Mouse (Mus musculus) heart, adult 2 months (tissue): ENCODE data around the gene Synrg. TPM values are rescaled to one million over a fixed set of nuclear protein-coding genes. Genes with fewer than 3 reads are reported as not detected.
A peak's percentile ranks its signal among the peaks of the same experiment; 100 is the strongest.

ENCODE experiments used
- DNase-seq, 2 experiments: peaks; one replicate each; pipeline ENCODE4 v3.0.0; 2021
- H3K27ac ChIP-seq: fragments of 200-600 bp; 2 replicates; pipeline ENCODE4 v1.8.1; 2022
- H3K27me3 ChIP-seq: fragments of 200-500 bp; 2 replicates; pipeline ENCODE4 v1.6.1; 2012; ENCODE audit warnings: mild to moderate bottlenecking, low read length, inconsistent platforms, mixed read lengths; ENCODE audit not compliant: control insufficient read depth, insufficient read depth
- H3K36me3 ChIP-seq: fragments of 200-500 bp; 2 replicates; pipeline ENCODE4 v1.6.1; 2012; ENCODE audit warnings: low read length, inconsistent platforms; ENCODE audit not compliant: control insufficient read depth, insufficient read depth
- H3K4me1 ChIP-seq: fragments of 200-500 bp; 2 replicates; pipeline ENCODE4 v1.6.1; 2011; ENCODE audit warnings: low read length; ENCODE audit not compliant: control insufficient read depth, insufficient read depth
- H3K4me3 ChIP-seq: fragments of 200-600 bp; 2 replicates; pipeline ENCODE4 v1.8.1; 2022
- H3K79me2 ChIP-seq: fragments of 200-500 bp; replicated peaks from 2 replicates; pipeline ENCODE4 v1.6.1; 2012; ENCODE audit warnings: mild to moderate bottlenecking, inconsistent platforms, low read length, moderate library complexity, mixed read lengths; ENCODE audit not compliant: control insufficient read depth, insufficient read depth
- H3K9ac ChIP-seq: fragments of 200-500 bp; 2 replicates; pipeline ENCODE4 v1.6.1; 2012; ENCODE audit warnings: low read depth, mild to moderate bottlenecking, control low read depth, inconsistent platforms, low read length, mixed read lengths
- CTCF ChIP-seq: fragments of 200-600 bp; IDR thresholded peaks from 2 replicates; pipeline ENCODE4 v1.8.1; 2022; ENCODE audit warnings: antibody characterized with exemption, mild to moderate bottlenecking, moderate library complexity
- EP300 ChIP-seq: fragments of 200-500 bp; IDR thresholded peaks from 2 replicates; pipeline ENCODE4 v1.6.1; 2011; ENCODE audit warnings: low read depth, low read length, control low read depth; ENCODE audit not compliant: insufficient read depth
- POLR2A ChIP-seq: fragments of 200-500 bp; IDR thresholded peaks from 2 replicates; pipeline ENCODE4 v1.6.1; 2011; ENCODE audit warnings: mild to moderate bottlenecking, low read depth, low read length, control low read depth; ENCODE audit not compliant: insufficient read depth
- WGBS: fragments of 180-500 bp; shearing (Covaris S2); methylation state at CpG from one replicate; pipeline ENCODE4 v1.1.7; 2018; 5-methylcytosine and 5-hydroxymethylcytosine counted together
- intact Hi-C: fragments of 180-260 bp; cut with DNase I; formaldehyde crosslinking; loops from one replicate; pipeline ENCODE4 v1.15.1; 2025
- polyA plus RNA-seq: library from polyadenylated mRNA; depleted of rRNA; stranded (reverse); fragments of >200 nt; gene quantifications from 2 replicates; pipeline ENCODE4 v1.2.3, GENCODE M21; 2012
- total RNA-seq, 2 experiments: library from RNA; stranded (reverse); gene quantifications; 2 replicates each; pipeline ENCODE4 v1.2.3; 2021

The Synrg gene
- total and polyA plus RNA-seq, 3 experiments, result 12.2 to 28.1 (median 23.7) TPM

DNA sequence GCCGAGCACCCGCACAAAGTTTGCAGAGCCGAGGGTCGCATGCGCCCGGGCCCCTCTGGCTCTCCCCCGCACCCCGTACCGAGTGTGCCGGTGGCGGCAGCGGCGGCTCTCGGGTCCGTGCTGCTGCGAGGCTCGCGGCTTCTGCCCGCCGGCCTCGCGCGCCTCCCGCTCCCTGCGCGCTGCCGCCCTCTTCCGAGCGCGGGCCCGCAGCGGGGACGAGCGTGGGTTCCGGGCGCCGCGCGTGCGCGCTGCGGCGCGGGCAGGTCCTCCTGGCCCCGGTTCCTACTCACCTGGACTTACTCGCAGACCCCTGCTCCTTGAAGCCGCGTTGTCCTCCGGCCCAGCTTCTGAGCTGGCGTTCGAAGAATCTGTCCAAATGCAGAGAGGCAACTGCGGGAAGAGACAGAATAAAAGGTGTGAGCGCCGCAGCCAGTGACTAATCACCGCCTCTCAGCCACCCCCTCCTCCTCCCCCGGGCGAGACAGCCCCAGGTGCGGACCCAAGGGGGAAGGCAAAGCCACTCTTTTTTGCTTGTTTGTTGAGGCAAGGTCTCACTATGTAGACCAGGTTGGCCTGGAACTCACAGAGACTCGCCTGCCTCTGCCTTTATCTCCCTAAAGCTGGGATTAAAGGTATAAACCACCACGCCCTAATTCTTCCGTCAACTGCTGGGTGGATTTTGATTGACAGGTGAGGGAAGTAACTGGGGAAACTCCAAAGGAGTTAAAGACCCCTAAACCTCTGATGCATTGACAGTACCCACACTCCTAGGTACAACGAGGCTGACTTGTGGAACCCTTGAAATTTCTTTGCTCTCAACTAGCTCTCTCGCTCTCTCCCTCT is 104.2 kb downstream of the Synrg start:
- H3K27me3 ChIP-seq, result peaks cover 2% of the 10 kb centered on the region; the same call in 1 of the 2 replicates
- 3% methylated on average over 62 of the region's 63 CpGs for WGBS
- peaks cover 4% of the 10 kb centered on the region for H3K4me1 ChIP-seq
- H3K9ac ChIP-seq, result peak overlapping the region; percentile 68
- TF ChIP-seq POLR2A (no peak), CTCF (no peak), EP300 (no peak)
- peak overlapping the region; percentile 12; the same call in 1 of the 2 replicates for H3K27ac ChIP-seq
- intact Hi-C loops, result loop anchor here (5.0 kb wide), 1 partner anchor 59 kb away; the partner anchor contains the start of genes Acaca and Tada2a
- H3K79me2 ChIP-seq, result no peaks in the 10 kb centered on the region
- DNase-seq, result peak; percentile 75 to 78
- peak overlapping the region; percentile 59 for H3K4me3 ChIP-seq
- H3K36me3 ChIP-seq, result no peaks in the 10 kb centered on the region

DNA sequence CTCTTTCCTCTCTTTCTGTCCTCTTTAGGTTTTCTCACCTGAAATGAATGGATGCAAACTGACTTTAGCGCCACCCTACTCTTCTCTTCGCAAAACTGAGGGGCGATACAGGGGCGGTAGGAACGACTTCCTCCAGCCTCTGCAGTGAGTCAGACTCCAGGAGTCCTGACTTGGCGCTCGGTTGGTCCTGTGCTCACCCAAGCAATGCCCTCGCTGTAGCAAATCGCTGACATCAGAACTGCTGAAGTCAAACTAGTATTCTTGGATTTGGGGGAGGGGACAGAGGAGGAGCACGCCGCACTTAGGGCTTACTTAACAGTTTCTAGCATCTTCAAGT is 104.8 kb downstream of the Synrg start, which contains the start of gene Dusp14:
Gene Dusp14 (minus strand): TSS at position 228 of the 337 bp plus-strand sequence.
- peak within 1 kb of the TSS; percentile 12; the same call in 1 of the 2 replicates for H3K27ac ChIP-seq
- peaks cover 2% of the 10 kb centered on the region; the same call in 1 of the 2 replicates for H3K27me3 ChIP-seq
- H3K4me3 ChIP-seq, result peak within 1 kb of the TSS; percentile 59
- 22% methylated on average over 11 of the region's 11 CpGs for WGBS
- H3K79me2 ChIP-seq, result no peaks in the 10 kb centered on the region
- peaks cover 5% of the 10 kb centered on the region for H3K4me1 ChIP-seq
- intact Hi-C loops, result loop anchor here (5.0 kb wide), 1 partner anchor 58 kb away; the partner anchor contains the start of genes Acaca and Tada2a
- no peak for DNase-seq
- TF ChIP-seq EP300 (no peak), CTCF (no peak), POLR2A (no peak)
- H3K36me3 ChIP-seq, result no peaks in the 10 kb centered on the region
- peak within 1 kb of the TSS; percentile 68 for H3K9ac ChIP-seq

DNA sequence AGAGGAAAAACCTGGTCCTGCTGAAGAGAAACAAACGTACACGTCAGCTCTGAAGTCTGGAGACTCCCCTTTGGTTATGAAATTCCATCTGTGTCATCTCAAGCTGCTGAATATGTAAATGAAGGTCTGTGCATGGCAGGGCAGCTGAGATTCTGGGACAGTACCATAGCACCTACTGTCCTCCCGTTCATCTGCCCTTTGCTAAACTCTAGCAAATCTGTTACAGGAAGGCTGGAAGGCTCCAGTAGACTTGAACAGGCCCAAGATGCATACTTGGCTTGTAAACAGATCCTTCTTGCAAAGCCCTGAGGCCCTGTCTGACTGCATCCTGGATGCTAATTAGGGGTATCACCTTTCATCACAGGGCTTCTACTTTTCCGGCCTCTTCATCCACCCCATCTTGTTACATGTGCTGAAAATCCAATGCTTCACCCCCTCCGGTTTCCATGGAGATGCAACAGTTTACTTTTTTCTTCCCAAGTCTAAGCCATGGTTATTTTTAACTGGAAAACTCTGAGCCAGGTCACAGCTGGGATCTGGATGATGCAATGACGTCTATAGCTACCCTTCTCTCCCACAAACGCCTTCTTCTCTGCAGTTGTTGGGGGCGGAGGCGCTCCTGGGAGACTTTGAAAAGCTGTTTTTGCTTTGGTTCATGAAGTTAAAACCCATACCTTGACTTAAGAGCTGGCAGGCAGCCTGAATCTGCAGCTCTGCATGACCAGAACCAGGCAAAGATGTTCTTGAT is 108.8 kb downstream of the Synrg start:
- TF ChIP-seq POLR2A, result no peak
- no peak for TF ChIP-seq EP300
- no peak for TF ChIP-seq CTCF
- Histone ChIP-seq H3K27me3 (peaks cover 2% of the 10 kb centered on the region; the same call in 1 of the 2 replicates), H3K27ac (peak overlapping the region; percentile 12; the same call in 1 of the 2 replicates), H3K4me3 (no peak overlapping the region), H3K36me3 (no peaks in the 10 kb centered on the region), H3K4me1 (peaks cover 5% of the 10 kb centered on the region), H3K9ac (no peak overlapping the region), H3K79me2 (no peaks in the 10 kb centered on the region)
- intact Hi-C loops, result no loop called here
- peak; percentile 25 to 36 for DNase-seq
- WGBS, result 47% methylated on average over 9 of the region's 9 CpGs

DNA sequence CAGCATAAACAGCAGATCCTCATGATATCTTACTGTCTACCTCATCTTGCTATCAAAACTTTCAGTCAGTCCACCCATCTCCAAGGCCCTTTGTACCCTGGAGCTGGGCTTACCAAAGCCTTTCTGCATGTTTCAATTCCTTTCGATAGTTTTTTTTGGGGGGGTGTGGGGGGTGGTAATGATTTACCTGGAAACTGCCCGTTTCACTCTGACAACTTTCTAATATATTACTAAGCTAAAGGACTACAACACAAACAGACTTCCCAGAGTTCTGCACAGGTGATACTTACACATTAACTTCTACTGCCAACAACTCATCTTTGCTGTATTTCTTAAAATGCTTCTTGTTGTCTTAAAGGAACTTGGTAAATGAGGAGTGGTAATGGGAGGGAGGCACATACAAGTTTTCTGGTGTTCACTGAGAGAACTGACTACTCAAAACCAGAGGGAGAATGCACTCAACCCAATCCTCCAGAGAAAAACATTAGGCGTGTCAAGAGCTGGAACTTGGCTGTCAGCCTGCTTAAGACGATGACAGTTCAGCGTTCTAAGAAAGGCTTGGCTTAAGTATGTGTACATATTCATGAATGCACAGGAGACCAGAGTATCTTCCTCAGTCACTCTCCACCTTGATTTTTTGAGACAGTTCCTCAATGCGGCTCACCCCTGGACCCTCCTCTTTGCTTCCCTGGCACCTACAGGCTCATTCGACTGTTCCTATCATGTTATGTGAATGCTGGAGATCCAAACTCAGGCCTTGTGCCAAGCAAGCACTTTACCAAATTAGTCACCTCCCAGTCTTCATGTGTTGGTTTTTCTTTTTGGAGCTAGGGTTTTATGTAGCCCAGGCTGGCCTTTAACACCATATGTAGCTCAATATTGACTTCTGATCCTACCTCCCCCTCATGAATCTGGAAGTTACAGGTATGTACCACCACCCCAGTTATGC is 109.9 kb downstream of the Synrg start:
- Histone ChIP-seq H3K79me2 (no peaks in the 10 kb centered on the region), H3K27ac (no peak overlapping the region; the same call in 1 of the 2 replicates), H3K9ac (no peak overlapping the region), H3K36me3 (no peaks in the 10 kb centered on the region), H3K4me1 (peaks cover 5% of the 10 kb centered on the region), H3K4me3 (no peak overlapping the region), H3K27me3 (no peaks in the 10 kb centered on the region; the same call in 1 of the 2 replicates)
- TF ChIP-seq POLR2A (no peak), CTCF (no peak), EP300 (no peak)
- intact Hi-C loops, result no loop called here
- DNase-seq, result peak in 1 of 2 experiments; percentile 19
- 53% methylated on average over 7 of the region's 7 CpGs for WGBS

DNA sequence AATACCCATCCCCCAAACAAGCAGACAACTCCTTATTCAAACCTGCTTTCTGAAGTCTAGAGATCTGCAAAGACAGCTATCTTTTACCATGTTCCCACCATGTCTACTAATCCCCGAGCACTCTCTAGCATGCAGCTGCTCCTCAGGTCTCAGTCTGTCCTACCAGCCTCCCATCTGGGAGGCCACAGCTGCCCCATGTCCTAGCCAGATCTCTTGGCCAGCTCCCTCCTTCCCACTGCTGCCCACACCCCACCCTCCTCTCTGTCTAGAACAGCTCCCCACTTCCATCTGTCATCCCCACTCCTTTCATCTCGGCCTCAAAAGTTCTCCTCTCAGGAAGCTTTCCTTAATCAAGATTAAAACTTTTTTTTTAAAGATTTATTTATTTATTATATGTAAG is 112.8 kb downstream of the Synrg start:
- H3K9ac ChIP-seq, result no peak overlapping the region
- no peaks in the 10 kb centered on the region for H3K27me3 ChIP-seq
- H3K36me3 ChIP-seq, result no peaks in the 10 kb centered on the region
- H3K4me1 ChIP-seq, result peaks cover 5% of the 10 kb centered on the region
- no peak overlapping the region for H3K4me3 ChIP-seq
- no peak for DNase-seq
- H3K27ac ChIP-seq, result no peak overlapping the region
- WGBS, result 83% methylated on average over 2 of the region's 2 CpGs
- H3K79me2 ChIP-seq, result no peaks in the 10 kb centered on the region
- TF ChIP-seq CTCF (no peak), EP300 (no peak), POLR2A (no peak)
- intact Hi-C loops, result no loop called here
